Mouse (Mus musculus): ENCODE data around the gene Tmem54.
A peak's percentile ranks its signal among the peaks of the same experiment; 100 is the strongest.

Tmem54 gene

GRCm38 (mm10) chr4:129129387-129129786 lies 24.0 kb downstream of the Tmem54 start:
- no peak for DNase-seq (ENCODE audit: low spot score in 2 of 2)

DNA sequence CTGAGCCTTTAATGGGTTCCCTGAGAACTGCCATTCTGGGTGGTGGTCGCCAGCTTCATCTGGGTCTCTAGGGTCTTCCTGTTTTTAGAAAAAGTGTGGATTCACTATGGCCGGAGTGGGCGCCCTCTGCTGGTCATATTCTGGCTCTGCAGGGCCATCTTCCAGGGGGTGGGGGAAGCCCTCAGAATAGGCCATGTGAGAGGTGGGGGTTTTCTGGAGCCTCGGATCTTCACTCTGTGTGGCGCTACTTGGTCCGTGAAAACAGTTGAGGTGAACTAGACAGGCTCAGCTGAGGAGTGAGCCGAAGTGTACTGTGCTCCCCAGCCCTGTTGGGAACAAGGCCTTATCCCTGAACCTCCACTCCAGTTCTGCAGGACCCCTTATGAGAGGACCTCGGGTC lies 24.8 kb downstream of the Tmem54 start:
- DNase-seq (ENCODE audit: low spot score in 2 of 2), result peak; percentile 9 to 43

GRCm38 (mm10) chr4:129130755-129131303 lies 25.5 kb downstream of the Tmem54 start:
- peak; percentile 29 to 30 for DNase-seq (ENCODE audit: low spot score in 2 of 2)

GRCm38 (mm10) chr4:129134799-129135585 lies 29.6 kb downstream of the Tmem54 start:
- peak; percentile 44 to 80 for DNase-seq (ENCODE audit: low spot score in 2 of 2)

DNA sequence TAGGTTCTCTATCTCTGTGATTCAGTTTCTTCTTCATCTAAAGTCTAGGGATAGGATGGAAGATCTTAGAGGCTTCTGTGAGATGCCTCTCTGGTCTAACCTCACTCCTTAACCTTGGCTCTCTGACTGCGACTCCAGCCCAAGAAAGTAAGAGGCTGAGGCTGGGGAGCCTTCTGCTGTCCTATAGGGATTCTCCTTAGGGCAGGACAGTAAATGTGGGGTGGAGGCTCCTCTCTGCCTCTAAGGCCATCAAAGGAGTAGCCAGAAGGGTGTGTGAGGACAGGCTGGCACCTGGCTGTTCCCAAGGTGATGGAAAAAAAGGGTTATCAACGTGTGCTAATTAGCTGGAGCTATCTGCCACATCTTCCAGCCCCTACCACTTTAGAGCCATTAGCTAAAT lies 30.3 kb downstream of the Tmem54 start:
- no peak for DNase-seq (ENCODE audit: low spot score in 2 of 2)

DNA sequence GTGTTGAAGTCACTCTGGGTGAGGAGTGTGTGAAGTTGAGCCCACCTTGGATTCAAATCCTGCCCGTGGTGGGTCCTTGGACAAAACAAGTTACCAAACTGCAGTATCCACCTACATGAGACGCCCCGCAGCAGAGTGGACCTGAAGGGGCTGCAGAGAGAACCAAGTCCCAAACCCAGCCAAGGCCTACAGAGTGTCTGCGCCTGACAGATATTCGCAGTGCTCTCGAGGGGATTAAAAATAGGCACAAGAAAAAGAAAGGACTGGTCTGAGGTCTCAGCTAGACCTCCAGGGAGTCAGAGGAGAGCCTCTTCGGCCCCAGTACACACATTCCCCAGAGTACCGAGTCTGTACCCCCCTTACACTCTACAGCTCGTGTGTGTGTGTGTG lies 30.8 kb downstream of the Tmem54 start:
- no peak for DNase-seq (ENCODE audit: low spot score in 2 of 2)

GRCm38 (mm10) chr4:129136579-129137391 lies 31.4 kb downstream of the Tmem54 start, which contains the start of gene Fndc5:
Fndc5 (plus strand) TSS chr4:129136999.
- no peak for DNase-seq (ENCODE audit: low spot score in 2 of 2)

DNA sequence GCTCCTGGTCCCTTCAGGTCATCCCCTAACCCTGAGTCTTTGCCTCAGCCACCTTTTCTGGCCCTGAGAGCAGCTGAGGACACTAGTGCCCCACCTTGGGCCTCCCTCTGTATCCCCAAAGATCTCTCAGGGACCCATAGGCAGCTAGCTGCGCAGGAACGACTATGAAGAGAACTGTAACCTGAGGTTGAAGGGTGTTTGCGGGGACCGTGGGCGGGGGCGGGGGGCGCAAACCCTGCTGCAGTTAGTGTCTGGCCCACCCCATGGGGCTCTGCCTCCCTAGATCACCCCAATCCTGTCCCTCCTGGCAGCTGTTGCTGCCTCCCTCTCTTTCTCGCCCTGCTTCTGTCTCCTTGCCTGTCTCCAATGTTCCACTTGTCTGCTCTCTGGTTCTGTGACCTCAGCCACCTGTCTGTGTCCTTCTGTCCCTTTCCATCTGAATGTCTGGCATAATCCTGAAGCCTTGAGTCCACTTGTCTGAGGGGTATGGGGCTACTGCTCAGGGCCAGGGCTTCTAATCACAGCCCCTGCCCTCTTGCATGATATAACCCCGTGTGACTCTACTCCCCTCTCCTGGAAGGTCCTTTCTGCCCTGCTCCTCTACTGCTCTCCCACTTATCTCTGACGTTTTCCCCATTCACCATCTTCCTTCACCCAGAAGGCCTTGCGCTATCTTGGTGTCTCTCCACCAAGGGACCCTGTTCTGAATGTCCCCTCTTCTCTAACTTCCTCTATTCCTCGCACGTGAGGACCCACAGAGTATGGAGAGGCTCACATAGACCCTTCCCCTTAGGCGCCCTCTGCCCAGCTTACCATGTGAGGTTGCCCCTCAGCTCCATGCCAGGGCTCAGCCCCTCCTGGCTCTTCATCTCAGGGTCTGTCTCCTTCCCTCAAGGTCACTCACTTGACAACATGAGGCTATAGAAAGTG lies 32.3 kb downstream of the Tmem54 start:
- no peak for DNase-seq (ENCODE audit: low spot score in 2 of 2)

DNA sequence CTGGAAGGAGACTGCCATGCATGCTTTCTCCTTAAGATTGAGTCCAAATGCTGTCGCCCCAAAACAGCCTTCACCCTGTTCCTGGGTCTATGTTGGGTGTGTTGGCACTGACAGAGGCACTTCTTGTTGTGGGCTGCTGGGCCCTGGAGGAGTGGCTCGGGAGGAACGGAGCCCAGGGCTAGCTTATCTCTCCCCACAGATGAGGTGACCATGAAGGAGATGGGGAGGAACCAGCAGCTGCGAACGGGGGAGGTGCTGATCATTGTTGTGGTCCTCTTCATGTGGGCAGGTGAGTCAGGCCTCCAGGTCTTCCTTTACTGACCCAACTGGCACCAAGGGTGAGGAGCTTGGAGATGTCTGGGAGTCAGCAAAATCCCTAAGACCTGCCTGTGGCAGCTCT lies 34.3 kb downstream of the Tmem54 start:
- no peak for DNase-seq (ENCODE audit: low spot score in 2 of 2)

DNA sequence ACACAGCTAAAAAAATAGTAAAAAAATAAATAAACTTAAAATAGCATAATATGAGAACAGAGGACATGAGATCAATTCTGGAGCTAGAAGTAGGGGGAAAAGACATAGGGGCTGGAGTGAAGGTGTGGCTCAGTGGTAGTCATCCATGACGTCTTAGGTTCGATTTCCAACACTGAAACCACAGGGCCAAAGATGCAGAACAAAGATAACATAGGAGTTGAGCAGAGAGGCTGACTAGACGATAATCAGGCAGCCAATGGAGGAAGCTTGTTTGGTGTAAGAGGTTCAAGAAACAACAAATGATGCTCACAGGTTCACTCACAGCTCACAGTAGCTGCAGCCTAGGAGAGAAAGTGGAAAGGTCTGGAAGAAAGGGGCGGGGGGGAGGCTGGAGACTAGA lies 35.5 kb downstream of the Tmem54 start:
- DNase-seq (ENCODE audit: low spot score in 2 of 2), result no peak

GRCm38 (mm10) chr4:129141560-129142438 lies 36.5 kb downstream of the Tmem54 start:
- DNase-seq (ENCODE audit: low spot score in 2 of 2), result no peak

- DNase-seq (ENCODE audit: low spot score in 2 of 2), result no peak
Measured at GRCm38 (mm10) chr4:129142439-129143045, 37.2 kb downstream of the Tmem54 start.

- no peak for DNase-seq (ENCODE audit: low spot score in 2 of 2)
Measured at GRCm38 (mm10) chr4:129143509-129143908, 38.2 kb downstream of the Tmem54 start.

DNA sequence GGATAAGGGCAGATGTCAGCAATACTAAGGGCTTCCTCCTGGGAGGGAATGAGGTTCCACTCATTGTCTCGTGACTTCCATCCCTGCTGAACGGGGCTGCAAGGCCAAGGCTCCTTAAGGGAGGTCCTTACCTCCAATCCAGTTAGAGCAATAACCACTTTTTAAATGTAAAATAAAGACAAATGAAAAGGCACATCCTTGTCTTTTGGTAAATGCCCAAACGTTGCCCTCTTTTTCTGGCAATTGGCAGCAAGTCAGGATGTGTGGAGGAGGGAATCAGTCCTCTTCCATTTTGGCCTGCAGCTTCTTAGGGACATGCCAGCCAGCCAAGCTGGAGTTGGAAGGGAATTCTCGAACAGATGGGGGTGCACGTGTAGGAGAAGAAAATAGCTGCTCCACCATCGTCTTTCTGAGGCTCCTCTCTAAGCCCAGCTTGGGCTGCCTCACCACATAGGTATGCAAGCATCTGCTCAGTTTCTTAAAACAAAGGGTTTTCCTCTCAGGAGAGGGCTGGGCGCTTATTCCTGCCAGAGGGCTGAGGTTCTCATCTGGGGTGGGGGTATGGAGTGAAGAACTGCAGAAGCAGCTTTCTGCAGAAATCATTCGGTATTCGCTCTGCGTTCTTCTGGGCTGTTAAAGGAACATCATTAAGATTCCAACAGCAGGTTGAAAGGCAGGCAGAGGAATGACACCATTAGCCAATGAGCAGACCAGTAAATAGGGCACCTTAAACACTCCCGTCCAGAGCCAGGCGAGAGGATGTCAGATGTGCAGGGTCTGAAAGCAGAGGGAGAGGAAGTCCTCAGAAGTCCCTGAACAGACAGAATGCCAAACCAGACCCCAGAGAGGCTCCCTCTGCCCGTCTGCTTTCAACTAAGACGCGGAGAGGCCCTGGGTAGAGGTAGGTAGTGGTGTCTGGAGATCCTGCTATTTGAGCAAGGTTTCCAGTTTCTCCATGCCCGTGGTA lies 39.3 kb downstream of the Tmem54 start:
- no peak for DNase-seq (ENCODE audit: low spot score in 2 of 2)

GRCm38 (mm10) chr4:129145411-129145810 lies 40.1 kb downstream of the Tmem54 start:
- DNase-seq (ENCODE audit: low spot score in 2 of 2), result no peak

- DNase-seq (ENCODE audit: low spot score in 2 of 2), result no peak
Measured at GRCm38 (mm10) chr4:129145943-129146342, 40.6 kb downstream of the Tmem54 start.

GRCm38 (mm10) chr4:129146392-129146791 lies 41.0 kb downstream of the Tmem54 start:
- no peak for DNase-seq (ENCODE audit: low spot score in 2 of 2)

DNA sequence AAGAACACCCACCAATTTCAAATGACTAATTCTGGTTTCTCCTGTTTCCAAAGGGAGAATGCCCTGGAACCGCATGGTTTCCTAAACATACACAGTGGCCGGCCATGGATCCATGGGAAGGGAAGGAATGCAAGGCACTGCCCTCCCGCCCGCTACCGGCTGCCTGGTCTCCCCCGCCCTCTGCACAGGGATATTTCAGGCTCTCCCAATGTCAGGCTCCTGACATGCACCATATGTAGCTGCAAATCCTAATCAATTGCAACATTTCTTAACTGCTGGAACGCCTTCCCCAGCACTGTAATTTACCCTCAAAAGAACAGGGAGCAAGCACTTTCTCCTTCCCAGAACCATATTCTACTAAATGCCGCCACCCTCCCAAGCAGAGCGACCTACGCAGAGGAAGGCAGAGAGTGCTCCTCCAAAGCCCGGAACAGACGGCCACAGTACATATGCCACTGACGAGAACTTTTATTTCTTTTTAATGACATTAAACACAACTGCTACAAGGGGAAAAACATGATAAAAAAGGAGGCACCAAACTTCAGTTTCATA lies 42.3 kb downstream of the Tmem54 start:
- no peak for DNase-seq (ENCODE audit: low spot score in 2 of 2)

GRCm38 (mm10) chr4:129149321-129149720 lies 44.0 kb downstream of the Tmem54 start:
- DNase-seq (ENCODE audit: low spot score in 2 of 2), result no peak

Data from thymus, postnatal 10 days (tissue).